Mouse (Mus musculus): Measurements from ENCODE around the gene Gm30191. TPM values are rescaled to one million over a fixed set of nuclear protein-coding genes. Genes with fewer than 3 reads are reported as not detected.

Gm30191 gene
- total and polyA plus RNA-seq, 3 experiments = not detected

- Histone ChIP-seq H3K4me3 (replicated peaks in 1 of 3; ENCODE audit: low read depth in 2 of 3, low read length in 2 of 3, poor library complexity in 1 of 3) (no peak overlapping the region), H3K36me3 (replicated peaks in 1 of 2; ENCODE audit: control insufficient read depth in 1 of 2, insufficient read depth in 1 of 2, low read length in 1 of 2) (no peaks in the 10 kb centered on the region), H3K4me1 (ENCODE audit: control insufficient read depth in 1 of 2, insufficient read depth in 2 of 2) (peaks cover 0 to 12% of the 10 kb centered on the region in 2 experiments; a peak in 1 of 4 replicates), H3K9ac (ENCODE audit: insufficient read depth, low read depth) (no peak overlapping the region), H3K27ac (ENCODE audit: insufficient read depth, low read depth) (no peak overlapping the region), H3K4me2 (ENCODE audit: insufficient read depth, low read depth, poor library complexity, severe bottlenecking) (peak overlapping the region; percentile 42), H3K9me3 (replicated peaks; ENCODE audit: low read length) (peaks cover 12% of the 10 kb centered on the region), H3K79me2 (replicated peaks; ENCODE audit: control insufficient read depth, extremely low read depth, insufficient read depth, poor library complexity, severe bottlenecking) (peaks cover 3% of the 10 kb centered on the region; the same call in 1 of the 2 replicates), H3K27me3 (replicated peaks) (peaks cover 86% of the 10 kb centered on the region)
- DNase-seq (ENCODE audit: extremely low read depth) = no peak
- TF ChIP-seq MAFK (IDR thresholded peaks at IDR 0.05; ENCODE audit: insufficient replicate concordance, low read length) = no peak
- peak; percentile 92 for TF ChIP-seq SMC3 (IDR thresholded peaks at IDR 0.05; ENCODE audit: low read depth, low read length)
- TF ChIP-seq JUND (conservative IDR thresholded peaks at IDR 0.05; ENCODE audit: low read depth, low read length) = no peak
- no peak for TF ChIP-seq ZMIZ1 (IDR thresholded peaks at IDR 0.05; ENCODE audit: low read depth, low read length)
- no peak for TF ChIP-seq MEF2A (IDR thresholded peaks at IDR 0.05; ENCODE audit: borderline replicate concordance, low read depth, low read length)
- TF ChIP-seq NRF1 (IDR thresholded peaks at IDR 0.05; ENCODE audit: low read depth, low read length) = 0 out of 2 replicates have a peak, but pooled peaks have one; percentile 21
- no peak for TF ChIP-seq ETS1 (conservative IDR thresholded peaks at IDR 0.05; ENCODE audit: low read depth, low read length)
- TF ChIP-seq ZKSCAN1 (IDR thresholded peaks at IDR 0.05; ENCODE audit: borderline replicate concordance, low read depth, low read length) = no peak
- TF ChIP-seq KAT2A (IDR thresholded peaks at IDR 0.05; ENCODE audit: insufficient replicate concordance, low read length) = no peak
- TF ChIP-seq CHD2 (IDR thresholded peaks at IDR 0.05; ENCODE audit: low read length) = no peak
- no peak; the same call in 1 of the 2 replicates for TF ChIP-seq IRF4 (IDR thresholded peaks at IDR 0.05; ENCODE audit: low read depth, low read length)
- no peak for TF ChIP-seq BHLHE40 (IDR thresholded peaks at IDR 0.05; ENCODE audit: low read depth, low read length)
- TF ChIP-seq JUN (IDR thresholded peaks at IDR 0.05; ENCODE audit: insufficient read depth, low read depth, low read length) = no peak
- TF ChIP-seq RAD21 (IDR thresholded peaks at IDR 0.05; ENCODE audit: low read depth, low read length) = peak; percentile 45
- TF ChIP-seq ZC3H11A (IDR thresholded peaks at IDR 0.05; ENCODE audit: low read depth, low read length) = no peak
- TF ChIP-seq MAX (IDR thresholded peaks at IDR 0.05; ENCODE audit: low read length) = no peak
- TF ChIP-seq USF1 (IDR thresholded peaks at IDR 0.05; ENCODE audit: low read depth, low read length) = no peak
- TF ChIP-seq USF2 (conservative IDR thresholded peaks at IDR 0.05; ENCODE audit: low read depth, low read length) = no peak
- no peak for TF ChIP-seq HCFC1 (IDR thresholded peaks at IDR 0.05; ENCODE audit: low read depth, low read length)
- no peak for TF ChIP-seq E2F4 (IDR thresholded peaks at IDR 0.05; ENCODE audit: insufficient replicate concordance, low read depth, low read length)
- TF ChIP-seq CHD1 (IDR thresholded peaks at IDR 0.05; ENCODE audit: low read depth, low read length) = no peak
- TF ChIP-seq RCOR1 (conservative IDR thresholded peaks at IDR 0.05; ENCODE audit: low read depth, low read length) = no peak
- TF ChIP-seq NELFE (IDR thresholded peaks at IDR 0.05; ENCODE audit: low read depth, low read length) = no peak
- no peak for TF ChIP-seq GABPA (IDR thresholded peaks at IDR 0.05; ENCODE audit: insufficient replicate concordance, low read depth, low read length)
- 0 out of 2 replicates have a peak, but pooled peaks have one; percentile 43 for TF ChIP-seq TCF12 (IDR thresholded peaks at IDR 0.05; ENCODE audit: low read depth, low read length)
- no peak for TF ChIP-seq PAX5 (IDR thresholded peaks at IDR 0.05; ENCODE audit: low read length)
- TF ChIP-seq CTCF (conservative IDR thresholded peaks at IDR 0.05 in 1 of 2, IDR thresholded peaks at IDR 0.05 in 1 of 2; ENCODE audit: low read depth in 2 of 2, low read length in 2 of 2) = peak in 1 of 2 experiments; percentile 89; a peak in 2 of 4 replicates
- no peak for TF ChIP-seq POLR2AphosphoS2 (IDR thresholded peaks at IDR 0.05; ENCODE audit: low read depth, low read length)
- TF ChIP-seq ELF1 (IDR thresholded peaks at IDR 0.05; ENCODE audit: low read depth, low read length) = no peak
- no peak for TF ChIP-seq ZNF384 (IDR thresholded peaks at IDR 0.05; ENCODE audit: low read depth, low read length)
- TF ChIP-seq SIN3A (IDR thresholded peaks at IDR 0.05; ENCODE audit: low read length) = no peak
- TF ChIP-seq MAZ (IDR thresholded peaks at IDR 0.05; ENCODE audit: low read depth, low read length) = 0 out of 2 replicates have a peak, but pooled peaks have one; percentile 28
- TF ChIP-seq EP300 (IDR thresholded peaks at IDR 0.05; ENCODE audit: low read length) = no peak
- no peak for TF ChIP-seq TBP (conservative IDR thresholded peaks at IDR 0.05; ENCODE audit: low read depth, low read length)
- TF ChIP-seq POLR2A (IDR thresholded peaks at IDR 0.05; ENCODE audit: low read depth, low read length) = no peak
- TF ChIP-seq UBTF (IDR thresholded peaks at IDR 0.05; ENCODE audit: low read depth, low read length) = peak; percentile 46; the same call in 1 of the 2 replicates
- TF ChIP-seq MXI1 (IDR thresholded peaks at IDR 0.05; ENCODE audit: low read depth, low read length) = peak; percentile 64; the same call in 1 of the 2 replicates
- TF ChIP-seq MYC (IDR thresholded peaks at IDR 0.05; ENCODE audit: low read depth, low read length) = 0 out of 2 replicates have a peak, but pooled peaks have one; percentile 38
- in situ Hi-C loops (cut with MboI; ENCODE audit: low pct_ligation_motif_present, low pct_unique_long_range_greater_than_20kb, low sequenced_read_pairs) = loop anchor here (5.0 to 25.0 kb wide), 2 partner anchors 38 to 238 kb away; partner anchors contain the start of genes Paqr7 and Pdik1l
- dilution Hi-C loops (cut with MboI; ENCODE audit: extremely low pct_ligation_motif_present, extremely low pct_unique_long_range_greater_than_20kb, low sequenced_read_pairs) = no loop called here
Observed at GRCm38 (mm10) chr4:134249651-134250050, 2.9 kb downstream of the Gm30191 start.

Data from CH12.LX (cell line).